Mouse (Mus musculus) ovary, postnatal 10 days (tissue): Measurements from ENCODE around the gene Abcb5.

Experiments used
- DNase-seq: peaks from one replicate; pipeline ENCODE4 v3.0.0; 2022; ENCODE audit warnings: low spot score

The Abcb5 gene

DNA sequence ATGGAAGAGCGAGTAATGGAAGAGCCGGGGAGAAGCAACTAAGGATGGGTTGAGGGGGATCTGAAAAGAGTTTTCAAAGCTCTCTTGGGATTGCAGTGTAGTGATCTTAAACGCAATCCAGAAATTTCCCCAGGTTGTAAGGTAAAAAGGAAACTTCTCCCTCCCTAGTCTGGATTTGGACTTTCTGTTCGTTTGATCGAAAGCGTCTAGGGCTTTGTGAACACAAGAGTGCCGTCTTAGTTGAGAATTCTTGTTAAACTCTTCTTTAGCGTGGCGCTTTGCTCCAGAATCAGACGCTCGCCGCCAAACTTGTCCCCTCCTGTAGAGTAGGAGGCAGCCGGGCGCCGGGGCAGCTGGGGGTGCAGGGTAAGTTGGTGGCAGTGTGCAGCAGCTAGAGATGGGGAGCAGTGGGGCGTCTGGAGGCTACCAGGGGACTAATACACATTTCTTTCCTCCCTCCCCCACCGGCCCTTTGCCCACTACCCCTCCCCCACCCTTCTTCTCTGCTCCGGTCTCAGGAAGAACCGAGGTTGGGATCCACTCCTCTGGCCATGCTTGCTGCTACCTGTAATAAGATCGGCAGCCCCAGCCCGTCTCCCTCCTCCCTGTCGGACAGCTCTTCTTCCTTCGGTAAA is 118.2 kb downstream of the Abcb5 start:
- DNase-seq = no peak

DNA sequence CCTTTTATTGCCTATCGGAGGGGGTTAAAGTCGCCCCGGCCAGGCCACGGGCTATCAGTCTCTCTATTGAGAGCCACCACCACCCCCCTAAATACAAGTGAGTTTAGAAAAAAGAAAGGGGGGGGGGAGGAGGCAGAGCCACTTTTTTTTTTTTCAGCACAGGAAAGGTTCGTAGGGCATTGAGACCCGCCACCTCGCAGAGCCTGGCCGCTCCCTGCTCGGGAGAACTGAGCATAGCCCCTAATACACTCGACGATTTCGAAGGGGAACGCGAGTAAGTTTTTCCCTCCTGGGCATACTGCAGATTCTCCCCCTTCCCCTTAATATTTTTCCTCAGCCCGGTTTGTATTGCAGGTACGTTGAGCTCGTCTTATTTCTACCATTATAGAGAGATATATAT is 118.8 kb downstream of the Abcb5 start:
- no peak for DNase-seq

DNA sequence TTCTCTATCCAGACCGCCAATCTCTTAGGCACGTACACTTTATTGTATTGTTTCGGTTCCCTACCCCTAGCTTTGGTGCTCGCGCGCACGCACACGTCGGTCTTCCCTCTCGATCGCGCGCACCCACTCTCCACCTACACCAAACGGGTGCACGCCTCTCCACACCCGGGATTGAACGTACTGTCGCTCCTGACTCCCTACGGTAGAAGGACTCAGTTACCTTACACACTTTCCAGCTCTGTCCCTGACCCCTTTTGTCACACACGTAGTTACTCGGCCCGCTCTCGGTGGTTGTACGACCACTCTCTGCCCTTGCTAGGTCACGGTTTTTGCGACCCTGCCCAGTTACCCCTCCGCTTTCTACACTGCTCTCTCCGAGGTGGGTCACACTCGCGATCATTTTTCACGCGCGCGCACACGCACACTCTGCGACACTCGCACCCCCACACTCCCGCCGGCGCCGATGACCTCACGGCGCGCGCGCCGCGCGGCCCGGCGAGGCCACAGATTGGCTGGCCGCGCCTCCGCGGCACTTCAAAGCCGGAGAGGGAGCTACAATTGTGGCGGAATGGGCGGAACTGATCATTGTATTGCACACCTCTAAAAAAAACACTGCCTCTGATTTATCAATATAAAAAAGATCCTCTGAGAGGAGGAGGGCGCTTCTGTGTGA is 119.4 kb downstream of the Abcb5 start:
- no peak for DNase-seq

DNA sequence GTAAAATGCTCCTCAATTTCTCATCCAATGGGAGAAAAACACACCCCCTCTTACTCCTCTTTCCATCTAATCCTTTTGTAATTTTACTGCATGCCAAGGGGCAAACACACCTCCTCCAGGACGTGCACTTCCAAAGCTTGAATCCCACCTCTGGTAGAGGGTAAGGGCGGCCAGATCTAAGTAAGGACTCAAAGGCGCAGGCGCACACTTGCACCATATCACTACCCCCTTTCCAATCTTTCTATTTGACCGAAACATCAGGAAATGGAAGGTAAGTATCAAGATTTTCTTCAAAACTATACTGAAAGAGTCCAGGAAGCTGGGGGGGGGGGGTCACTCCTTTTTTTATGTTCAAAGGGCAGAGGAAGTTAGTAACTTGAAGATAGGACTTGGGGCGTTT is 120.0 kb downstream of the Abcb5 start, which contains the start of gene Sp8:
Sp8 (plus strand) TSS at position 109 of the 400 bp plus-strand sequence.
- DNase-seq = no peak

DNA sequence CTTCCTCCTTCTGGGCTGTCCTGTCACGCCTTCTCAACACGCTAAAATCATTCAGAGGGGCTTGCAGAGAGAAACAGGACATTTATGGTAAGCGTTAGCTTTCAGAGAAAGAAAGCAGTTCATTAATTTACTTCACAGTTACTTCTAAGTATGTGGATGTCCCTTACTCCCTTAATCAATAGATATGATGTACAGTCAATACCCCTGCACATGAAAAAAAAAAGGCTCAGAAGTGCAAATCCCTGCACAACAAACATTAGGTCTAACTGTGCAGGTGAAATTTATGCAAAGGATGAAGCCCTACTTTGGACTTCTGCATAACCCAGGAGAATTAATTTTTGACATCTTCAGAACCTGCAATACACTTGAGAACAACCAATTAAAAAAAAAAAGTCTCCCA is 120.9 kb downstream of the Abcb5 start:
- no peak for DNase-seq

DNA sequence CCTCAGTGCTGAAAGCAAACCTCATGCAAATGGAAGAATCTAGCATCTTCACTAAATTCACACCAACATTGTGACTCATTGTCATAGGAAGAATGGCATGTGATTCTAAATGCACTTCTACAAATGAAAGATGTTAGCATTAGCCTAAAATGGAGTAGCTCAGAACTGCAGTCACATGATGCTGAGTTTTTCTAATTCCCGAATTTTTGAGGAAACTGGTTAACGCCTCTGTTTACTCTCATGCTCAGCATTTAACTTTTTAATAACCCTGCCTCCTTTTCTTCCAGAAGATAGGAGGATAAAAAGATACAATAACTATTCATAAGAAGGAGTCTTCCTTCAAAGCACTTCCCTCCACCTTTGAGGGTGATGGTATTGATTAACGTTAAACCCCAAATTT is 121.4 kb downstream of the Abcb5 start:
- no peak for DNase-seq

DNA sequence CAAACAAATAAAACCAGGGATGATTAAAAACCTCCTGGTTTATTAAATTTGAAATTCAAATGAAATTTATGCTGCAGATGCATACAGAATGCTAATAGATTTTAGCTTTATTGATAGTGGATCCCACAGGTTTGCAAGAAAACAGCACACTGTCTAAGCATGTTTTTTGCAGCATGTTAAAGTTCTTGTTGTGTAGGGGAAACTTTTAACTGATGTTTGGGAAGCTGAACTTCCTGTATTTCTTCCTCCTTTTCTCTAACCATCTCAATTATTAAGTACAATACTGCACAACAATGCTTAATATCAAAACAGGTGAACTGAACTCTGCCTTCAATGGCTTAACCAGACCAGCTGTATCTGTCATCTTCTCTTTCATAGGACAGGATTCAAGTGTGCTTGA is 122.1 kb downstream of the Abcb5 start:
- no peak for DNase-seq

DNA sequence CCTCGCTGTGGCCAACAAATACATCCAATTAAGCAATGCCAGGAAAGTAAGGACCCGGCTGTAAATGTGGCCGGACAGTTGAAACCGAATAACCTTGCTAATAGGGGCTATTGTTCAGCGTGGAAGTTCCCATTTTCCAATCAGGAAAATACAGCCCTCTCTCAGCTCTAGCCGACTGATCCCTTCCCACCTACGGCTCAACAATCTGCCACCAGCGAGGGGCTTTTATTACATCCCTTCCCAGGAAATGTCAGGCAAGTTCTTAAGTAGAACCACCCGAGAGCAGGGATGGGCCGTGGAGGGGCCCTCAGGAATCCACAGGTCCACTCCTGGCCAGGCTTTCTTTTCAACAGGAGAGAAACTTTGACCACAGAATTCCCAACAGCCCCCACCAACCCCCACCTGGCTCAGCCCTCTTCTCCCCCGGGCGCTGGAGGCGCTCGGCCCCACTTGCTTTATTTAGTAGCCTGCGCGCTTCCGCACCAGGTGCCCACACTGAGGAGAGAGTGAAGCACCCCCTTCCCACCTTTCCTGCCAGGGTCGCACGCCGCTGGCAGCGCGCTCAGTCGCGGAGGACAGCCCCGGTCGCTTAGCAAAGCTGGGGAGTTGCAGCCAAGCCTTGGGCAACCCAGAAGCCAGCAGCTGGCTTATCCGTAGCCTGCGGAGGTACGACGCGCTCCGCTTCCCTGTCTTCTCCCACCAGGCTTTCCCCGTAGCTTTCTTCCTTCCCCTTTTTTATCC is 123.4 kb downstream of the Abcb5 start:
- DNase-seq = no peak

DNA sequence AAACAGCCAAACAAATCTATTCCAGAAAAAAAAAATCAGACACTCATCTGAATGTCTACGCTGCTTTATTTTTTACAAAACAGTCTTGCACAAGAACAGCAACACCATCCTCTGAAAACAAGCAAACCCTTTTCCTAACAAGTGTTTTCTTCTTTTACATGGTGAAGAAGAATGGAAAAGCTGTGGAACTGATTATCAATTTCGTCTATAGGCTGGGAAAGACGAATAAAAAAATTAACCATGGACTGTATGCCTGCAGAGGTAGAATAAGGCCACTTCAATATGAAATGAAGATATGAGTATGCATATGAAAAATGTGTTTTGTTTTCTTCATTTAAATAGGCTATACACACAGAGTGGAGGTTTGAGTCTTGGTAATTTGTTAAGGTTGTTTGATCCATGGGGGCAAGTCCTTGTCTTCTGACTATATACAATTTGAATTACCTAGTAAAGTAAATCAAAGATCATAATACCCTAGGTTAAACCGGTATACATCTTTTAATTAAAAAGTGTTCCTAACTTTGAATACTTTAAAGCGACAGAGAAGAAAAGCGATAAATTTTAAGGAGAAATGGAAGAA is 124.2 kb downstream of the Abcb5 start:
- DNase-seq = no peak

DNA sequence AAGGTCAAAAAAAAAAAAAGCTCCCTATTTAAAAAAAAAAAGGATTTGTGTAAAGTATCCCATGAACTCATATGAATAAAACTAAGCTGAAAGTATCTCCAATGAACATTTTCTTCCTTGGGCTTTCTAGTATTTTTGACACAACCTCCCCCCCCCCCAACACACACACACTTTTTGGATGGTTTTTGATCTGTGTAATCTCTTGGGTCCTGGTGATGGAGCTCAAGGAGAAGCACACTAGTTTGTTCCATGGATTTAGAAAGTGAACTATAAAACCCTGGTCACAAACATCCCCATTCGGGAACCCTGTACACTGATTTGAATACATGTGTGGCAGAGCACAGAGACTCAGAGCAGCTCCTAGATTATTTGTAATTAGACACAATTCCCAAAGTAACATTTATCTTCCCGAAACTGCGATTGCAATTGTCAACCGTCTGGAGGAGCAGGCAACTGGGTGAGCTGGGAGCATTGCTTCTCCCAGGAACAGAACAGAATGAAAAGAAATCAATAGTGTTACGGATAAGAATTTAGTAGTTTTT is 124.8 kb downstream of the Abcb5 start:
- no peak for DNase-seq

DNA sequence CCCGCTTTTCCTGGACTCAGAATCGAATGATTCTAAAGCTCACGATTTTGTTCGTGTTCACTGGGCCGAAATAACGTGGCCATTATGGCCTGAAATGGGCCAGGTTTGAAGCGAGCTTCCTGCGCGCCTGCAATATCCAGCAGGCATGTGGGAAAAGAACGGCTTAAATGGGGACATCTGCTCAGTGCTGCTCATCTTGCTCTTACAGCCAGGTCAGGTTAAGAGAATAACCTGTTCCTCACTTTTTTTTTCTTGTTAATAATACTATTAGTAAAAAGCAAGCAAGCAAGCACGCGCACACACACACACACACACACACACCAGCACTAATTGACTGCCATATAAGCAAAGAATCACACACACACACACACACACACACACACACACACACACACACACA is 125.4 kb downstream of the Abcb5 start:
- no peak for DNase-seq

DNA sequence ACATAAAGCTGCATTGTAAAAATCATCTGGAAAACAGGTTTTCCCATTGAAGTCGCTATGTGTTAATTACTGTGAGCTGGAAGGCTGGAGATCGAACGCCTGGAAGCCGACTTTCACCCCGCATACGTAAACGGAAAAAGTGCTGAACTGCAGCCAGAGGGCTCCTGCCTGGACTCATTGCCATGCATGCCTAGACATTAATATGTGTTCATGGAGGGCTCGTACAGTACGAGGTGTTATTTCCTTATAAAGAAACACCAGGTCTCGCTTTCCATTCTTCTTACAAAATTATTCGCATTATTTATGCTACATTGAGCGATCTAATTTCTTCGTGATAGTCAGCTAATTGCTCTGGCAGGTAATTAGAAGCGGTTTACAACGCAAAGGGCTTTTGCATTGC is 125.9 kb downstream of the Abcb5 start:
- DNase-seq = no peak

DNA sequence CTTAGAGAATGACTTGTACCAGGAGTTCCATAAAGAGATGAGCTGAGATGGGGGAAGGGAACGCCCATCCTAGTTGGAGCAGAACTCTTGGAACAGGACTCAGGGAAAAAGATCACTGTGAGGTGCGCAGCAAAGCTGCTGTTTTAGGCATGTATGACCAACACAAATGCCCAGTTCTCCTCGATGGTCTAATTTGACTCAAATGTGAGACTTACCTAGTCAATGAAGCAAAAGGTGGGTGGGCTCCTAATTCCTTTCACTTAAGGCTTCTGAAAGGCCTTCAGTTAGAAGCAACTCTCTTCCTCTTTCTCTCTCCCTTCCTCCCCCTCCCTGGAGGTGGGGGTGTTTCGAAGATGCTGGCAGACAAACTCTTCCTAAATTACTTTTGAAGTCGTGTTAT is 126.8 kb downstream of the Abcb5 start:
- no peak for DNase-seq

DNA sequence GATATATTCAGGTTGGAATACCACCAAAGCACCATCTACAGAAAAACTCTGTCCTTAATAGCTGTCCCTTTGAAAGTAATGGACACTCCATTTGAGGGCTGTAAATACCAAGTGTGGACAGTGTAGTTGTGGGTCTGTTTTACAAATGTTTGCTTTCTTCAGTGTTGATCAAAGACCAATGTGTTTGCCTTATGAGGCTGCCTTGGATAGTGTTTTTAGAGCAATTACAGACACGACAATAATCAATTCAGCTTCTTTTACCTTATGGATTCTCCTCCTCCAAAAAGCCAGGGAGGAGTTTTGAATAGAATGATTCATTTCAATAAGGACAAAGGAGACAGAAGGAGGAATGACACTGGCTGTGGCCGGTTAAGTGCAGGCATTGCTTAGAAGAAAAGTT is 128.0 kb downstream of the Abcb5 start:
- no peak for DNase-seq

DNA sequence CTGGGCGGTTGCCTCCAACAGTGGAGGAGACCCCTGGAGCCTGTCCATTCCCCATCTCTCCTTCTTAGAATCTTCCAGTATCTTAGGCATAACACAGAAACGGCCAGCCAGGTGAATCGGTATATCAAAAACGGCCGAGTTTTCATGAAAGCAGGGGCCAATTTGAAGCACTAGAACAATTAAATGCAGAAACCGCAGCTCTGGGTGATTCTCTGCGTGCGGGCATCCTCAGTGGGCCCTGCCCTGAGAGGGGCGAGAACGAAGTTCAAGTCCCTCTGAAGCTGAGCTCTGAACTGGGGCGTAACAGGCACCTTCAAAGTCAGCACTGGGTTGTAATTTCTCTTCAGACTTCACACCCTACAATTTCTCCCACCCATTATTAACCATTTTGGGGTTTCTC is 128.9 kb downstream of the Abcb5 start:
- no peak for DNase-seq

DNA sequence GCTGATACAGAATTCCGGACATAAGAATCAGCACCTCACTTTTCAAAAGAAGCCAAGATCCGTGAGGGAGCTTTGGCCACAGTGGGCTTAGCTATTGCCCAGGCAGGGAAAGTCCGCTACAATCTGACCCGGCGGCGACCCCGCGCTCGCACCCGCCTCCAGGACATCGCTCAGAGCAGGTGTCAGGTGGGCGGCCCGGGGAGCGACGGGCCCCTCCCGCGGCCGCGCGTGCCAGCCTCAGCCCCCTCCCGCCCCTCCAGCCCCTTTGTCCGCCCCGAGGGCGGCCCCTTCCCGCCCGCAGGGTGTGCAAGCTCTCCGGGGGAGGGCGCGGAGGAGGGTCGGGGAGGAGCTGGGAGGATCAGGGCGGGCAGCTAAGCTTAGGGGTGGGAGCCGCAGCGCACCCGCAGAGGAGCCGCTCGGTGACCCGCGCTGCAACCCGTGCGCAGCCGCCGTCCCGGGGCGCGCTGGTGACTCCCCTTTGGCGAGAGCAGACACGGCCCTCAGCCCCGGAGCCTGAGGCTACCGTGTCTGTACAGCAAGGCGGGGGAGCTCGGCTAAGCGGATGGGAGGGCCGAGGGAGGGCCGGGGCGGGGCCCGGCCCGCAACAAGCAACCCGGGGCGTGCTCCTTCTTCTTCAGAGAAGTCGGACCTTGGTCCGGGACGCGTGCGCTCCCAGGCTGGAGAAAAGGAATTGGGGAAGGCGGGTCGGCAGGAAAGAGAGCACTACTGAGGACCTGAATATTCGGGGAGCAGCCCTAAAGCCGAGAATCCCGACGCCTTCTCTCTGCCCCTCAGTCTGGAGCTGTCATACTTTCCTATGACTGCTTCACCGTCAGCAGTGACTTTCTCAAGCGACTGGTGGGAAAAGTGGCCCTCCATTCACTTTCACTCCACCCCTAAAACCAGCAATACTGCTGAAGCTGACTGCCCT is 129.5 kb downstream of the Abcb5 start:
- no peak for DNase-seq

DNA sequence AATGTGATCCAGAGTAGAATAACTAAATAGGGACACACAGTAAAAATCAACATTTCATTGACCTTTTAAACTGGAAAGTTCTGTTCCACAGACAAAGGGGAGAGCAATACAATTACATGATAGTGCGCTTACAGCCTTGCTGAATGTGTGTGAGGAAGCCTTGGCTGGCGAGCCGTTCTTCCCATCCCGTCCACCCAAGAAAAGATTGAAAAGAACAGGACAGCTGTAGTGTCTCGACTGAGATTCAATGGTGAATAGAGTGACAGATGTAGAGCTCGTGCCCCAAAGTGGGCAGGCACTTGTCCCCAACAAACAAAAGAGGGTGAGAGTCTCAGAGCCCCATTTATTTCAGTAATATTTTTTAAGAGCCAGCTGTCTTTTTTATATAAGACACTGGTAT is 136.3 kb downstream of the Abcb5 start:
- DNase-seq = no peak
